Mouse (Mus musculus) frontal cortex, postnatal 10 days (tissue): ENCODE results near the gene Zfp871.
"Not testable (repeated sequence)": the region's sequence is repeated elsewhere in the genome, so short reads cannot be mapped to it uniquely, and the experiment has no call there.

Source experiments
- DNase-seq, 2 experiments: peaks; one replicate each; pipeline ENCODE4 v3.0.0; 2022; ENCODE audit warnings: low spot score in 2 of 2, mixed read lengths in 1 of 2

Gene Zfp871

DNA sequence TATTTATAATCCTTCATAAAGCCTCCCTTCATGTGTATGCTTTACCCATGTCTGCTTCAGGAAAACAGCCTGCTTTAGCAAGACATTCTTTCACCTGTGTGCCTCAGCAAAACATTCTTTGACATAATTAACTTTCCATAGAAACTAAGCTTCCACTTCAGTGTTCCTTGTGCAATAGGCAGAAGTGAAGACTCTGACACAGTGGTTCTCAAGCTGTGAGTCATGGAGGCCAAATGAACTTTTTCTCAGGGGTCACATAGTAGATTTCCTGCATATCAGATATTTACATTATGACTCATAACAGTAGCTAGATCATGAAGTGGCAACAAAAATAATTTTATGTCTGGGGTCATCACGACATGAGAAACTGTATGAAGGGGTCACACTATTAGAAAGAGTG is 49.7 kb downstream of the Zfp871 start:
- no peak for DNase-seq

GRCm38 (mm10) chr17:32729029-32729428 is 59.1 kb downstream of the Zfp871 start:
- no peak for DNase-seq

- not testable (repeated sequence) for DNase-seq
Observed at GRCm38 (mm10) chr17:32726360-32726759, 61.7 kb downstream of the Zfp871 start.

GRCm38 (mm10) chr17:32722771-32723170 is 65.3 kb downstream of the Zfp871 start:
- no peak for DNase-seq

DNA sequence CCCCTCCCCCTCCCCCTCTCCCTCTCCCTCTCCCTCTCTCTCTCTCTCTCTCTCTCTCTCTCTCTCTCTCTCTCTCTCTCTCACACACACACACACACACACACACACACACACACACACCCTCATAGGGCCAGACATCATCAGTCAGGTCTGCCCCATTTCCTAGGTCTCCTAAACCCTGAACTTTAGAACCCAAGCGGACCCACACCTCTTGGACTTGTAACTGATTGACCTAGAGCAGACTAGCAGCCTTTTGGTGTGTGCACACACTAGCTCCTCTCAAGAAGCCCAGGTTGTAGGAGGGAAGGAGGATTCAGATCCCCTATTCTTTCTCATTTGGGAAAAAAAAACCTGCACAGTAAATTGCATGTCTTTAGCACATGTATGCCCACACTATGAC is 65.9 kb downstream of the Zfp871 start:
- DNase-seq, result not testable (repeated sequence)
